Mouse (Mus musculus) megakaryocyte, embryonic 14.5 days (primary cell): Measurements from ENCODE around the gene Ly6g5b.

ENCODE experiments used
- FLI1 ChIP-seq: IDR thresholded peaks from 2 replicates; pipeline ENCODE4 v1.6.1; 2012; ENCODE audit warnings: low read length, inconsistent platforms, mixed read lengths
- GATA1 ChIP-seq: IDR thresholded peaks from 3 replicates; pipeline ENCODE4 v1.6.1; 2012; ENCODE audit warnings: mixed read lengths, low read length, inconsistent platforms, borderline replicate concordance

DNA sequence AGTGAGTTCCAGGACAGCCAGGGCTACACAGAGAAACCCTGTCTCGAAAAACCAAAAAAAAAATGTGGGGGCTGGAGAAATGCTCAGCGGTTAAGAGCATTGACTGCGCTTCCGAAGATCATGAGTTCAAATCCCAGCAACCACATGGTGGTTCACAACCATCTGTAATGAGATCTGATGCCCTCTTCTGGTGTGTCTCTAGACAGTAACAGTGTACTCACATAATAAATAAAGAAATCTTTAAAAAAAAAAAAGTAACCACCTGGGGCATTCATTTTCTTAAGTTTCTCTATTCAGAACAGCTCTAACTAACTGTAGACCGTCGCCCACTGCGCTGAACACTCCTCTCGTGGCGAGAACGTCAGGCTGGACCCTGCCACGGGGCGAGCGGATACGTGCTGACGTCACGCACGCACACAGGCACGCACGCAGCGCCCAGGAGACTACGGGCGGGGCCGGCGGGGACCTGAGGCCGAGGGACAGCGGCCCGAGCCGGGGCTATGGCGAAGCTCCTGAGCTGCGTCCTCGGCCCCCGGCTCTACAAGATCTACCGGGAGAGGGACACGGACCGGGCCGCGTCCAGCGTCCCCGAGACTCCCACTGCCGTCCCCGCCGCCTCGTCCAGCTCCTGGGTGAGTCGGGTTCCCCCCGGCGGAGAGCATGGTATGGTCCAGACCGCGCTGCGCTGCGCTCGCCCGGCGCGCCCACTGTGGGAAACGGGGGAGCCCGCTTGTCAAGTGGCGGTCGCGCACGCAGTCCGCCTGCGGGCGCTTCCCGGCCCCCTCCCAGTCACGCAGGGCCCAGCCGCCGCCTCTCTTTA is 26.2 kb downstream of the Ly6g5b start, which contains the start of gene Abhd16a:
- no peak for TF ChIP-seq GATA1
- TF ChIP-seq FLI1, result no peak
